Mouse (Mus musculus) lung, adult 18-20 months (tissue): ENCODE measurements around the gene Gramd1a.

Experiments
- DNase-seq, 2 experiments: peaks; one replicate each; pipeline ENCODE4 v3.0.0; 2022; ENCODE audit warnings: mixed read lengths in 2 of 2

Gramd1a gene

DNA sequence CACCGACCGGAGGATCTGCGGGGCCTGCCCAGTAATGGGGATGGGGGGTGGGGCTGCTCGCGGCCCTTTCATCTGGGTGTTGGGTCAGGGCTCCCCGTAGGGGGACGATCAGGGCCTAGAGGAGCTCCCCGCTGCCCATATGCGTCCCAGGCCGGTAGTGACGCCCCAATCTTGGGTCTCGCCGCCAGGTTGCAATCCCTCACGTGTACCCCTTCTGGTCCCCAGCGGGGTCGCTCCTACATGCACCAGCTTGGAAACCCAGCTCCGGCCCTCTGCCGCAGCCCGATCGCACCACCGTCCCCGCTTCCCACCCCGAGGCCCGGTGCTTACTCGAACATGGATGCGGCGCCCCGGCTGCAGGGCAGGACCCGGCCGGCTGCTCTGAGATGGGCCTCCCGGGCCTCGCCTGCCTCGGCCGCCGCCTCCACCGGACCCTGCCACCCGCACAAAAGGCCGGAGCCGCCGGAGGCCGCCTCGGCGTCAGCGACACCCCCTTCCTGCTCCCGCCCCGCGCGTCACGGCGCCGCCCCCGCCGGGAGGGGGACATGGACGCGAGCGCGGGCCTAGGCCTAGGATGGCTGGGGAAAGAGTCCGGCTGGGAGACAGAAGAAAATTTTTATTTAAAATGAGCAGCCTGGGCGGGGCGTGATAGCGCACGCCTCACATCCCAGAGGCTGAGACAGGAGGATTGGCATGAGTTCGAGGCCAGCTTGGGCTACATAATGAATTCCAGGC, 5.0 kb downstream of the Gramd1a start:
- peak; percentile 92 to 93 for DNase-seq

DNA sequence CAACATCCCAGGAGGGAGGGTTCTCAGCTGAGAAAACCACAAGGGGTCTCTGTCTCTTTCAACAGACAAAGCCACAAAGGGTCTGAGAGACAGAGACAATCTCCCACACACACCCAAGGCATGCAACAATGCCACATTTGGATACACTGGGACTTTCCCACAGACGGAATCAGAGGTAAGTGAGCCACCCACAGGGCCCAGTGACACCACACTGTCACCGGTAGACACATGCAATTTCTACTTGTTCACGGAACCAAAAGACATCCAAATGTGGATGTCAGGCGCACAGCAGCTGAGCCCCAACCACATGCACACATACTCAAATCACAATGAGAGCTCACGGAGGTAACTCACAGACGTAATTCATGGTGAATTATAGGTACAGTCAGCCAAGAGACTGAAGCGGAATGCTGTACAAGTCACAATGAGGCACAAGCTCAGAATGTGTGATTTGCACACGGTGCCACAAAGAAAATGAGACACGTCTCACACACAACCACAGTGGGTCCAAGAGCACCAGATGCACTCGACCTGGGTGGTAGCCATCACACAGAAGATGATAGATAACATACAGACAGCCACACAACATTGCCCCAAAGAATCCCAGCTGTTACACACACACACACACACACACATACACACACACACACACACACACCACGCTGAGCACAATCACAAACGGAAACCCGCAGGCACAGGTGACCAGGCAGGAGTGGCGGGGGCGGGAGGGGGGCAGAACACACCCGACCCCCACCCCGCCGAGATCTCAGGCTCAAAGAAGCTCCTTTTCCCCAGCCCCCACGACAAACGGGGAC, 5.7 kb downstream of the Gramd1a start:
- DNase-seq = no peak

DNA sequence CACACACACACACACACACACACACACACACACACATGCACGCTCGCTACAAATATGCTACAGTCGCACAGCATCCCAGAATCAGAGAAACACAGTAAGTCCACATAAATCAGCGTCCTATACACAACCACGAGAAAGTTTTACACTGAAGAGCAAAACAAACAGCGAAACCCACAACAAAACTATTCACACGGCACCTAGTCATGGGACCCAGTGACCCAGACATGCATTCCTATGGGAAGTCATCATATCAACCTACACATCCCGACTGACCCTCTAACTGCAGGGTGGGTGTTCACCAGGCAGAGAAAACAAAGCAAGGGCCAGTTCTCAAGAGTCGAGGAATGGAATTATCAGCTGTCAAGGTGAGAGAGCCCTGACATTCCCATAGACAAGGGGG, 6.4 kb downstream of the Gramd1a start:
- DNase-seq = no peak

DNA sequence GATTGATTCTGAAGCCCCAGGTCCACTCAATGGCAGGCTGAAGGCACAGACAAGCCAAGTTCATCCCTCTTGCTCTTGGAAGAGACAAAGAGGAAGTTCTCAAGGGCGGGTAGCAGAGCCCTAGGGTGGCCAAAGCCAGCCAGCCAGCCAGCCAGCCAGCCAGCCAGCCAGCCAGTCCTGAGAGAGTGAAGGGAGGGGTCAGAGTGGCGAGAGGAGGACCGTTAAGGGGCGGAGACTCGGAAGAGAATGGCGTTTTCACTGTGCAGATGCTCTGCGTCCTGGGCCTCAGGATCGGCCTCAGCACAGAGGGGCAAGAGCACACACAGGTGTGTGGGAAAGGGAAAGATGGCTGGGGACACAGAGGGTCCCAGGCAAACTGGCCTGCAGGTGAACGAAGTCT, 6.9 kb downstream of the Gramd1a start:
- DNase-seq = peak; percentile 79

DNA sequence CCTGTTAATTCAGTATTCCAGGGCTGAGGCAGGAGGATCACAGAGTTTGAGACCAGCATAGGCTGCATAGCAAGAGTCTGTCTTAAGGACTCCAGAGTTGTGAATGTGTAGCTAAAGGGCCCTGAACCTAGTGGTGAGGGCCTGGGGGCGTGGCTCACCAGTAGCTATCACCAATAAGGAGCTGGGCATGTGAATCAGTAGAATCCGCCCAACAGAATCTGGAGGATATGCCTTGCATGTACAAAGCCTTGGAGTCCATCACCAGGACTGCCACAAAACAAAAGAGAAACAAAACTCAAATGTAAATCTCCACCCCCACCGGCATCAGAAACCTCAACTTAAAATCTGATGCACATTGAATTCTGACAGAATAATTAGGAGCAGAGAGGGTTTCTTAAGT, 7.6 kb downstream of the Gramd1a start:
- no peak for DNase-seq

DNA sequence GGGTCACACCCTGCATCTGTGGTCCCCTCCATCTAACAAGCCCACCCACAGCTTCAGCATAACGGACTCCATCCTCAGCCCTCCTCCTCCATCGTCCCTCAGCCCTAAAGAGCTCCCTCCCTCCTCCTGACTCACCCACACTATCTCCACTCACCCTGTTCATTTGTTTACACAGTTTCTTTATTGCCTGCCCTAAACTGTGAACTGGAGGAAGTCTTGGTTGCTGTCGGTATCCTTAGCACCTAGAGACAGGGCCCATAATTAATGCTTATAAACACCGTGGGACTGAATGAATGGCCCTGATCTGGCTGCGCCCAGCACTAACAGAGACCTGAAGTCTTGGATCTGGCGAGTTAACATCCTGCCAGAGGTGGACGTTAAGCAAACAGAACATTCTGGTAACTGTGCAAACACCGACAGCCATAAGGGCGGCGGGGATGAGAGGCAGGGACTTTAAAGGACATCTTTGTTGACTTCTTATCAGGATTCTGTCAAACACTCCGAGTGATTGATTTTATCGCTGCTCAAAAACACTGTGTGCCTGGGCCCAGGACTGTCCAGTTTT, 10.0 kb downstream of the Gramd1a start:
- peak; percentile 61 to 79 for DNase-seq

DNA sequence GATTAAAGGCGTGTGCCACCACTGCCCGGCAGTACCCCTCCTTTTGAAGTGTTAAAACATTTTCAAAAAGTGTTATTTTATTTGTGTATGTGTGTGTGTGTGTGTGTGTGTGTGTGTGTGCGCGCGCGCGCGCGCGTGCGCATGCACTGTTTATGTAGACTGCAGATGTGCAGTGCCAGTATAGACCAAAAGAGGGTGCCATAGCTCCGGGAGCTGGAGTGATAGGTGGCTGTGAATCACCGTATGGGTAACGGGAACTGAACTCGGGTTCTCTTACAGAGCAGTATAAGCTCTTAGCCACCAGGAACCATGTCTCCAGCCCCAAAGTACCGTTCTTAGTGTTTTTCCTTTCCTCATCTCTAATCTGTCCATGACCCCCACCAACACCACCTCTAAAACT, 10.8 kb downstream of the Gramd1a start:
- no peak for DNase-seq

DNA sequence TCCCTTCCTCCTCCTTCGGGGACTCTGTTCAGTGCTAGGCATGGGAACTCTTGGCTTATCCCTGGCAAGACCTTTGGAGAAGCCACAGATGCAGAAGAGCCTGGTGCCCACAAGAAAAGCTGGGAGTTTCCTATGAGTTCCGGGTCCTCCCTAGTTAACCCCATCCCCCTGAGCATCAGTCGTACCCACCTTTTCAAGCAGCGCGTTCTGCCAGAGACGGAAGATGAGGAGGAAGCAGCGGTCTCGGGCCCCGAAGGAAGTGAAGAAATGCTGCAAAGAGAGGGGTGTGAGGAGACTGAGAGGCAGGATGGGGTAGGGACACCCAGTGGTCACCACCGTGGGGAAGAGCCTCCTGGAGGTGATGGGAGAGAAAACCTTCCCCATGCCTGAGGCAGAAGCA, 14.8 kb downstream of the Gramd1a start:
- no peak for DNase-seq

DNA sequence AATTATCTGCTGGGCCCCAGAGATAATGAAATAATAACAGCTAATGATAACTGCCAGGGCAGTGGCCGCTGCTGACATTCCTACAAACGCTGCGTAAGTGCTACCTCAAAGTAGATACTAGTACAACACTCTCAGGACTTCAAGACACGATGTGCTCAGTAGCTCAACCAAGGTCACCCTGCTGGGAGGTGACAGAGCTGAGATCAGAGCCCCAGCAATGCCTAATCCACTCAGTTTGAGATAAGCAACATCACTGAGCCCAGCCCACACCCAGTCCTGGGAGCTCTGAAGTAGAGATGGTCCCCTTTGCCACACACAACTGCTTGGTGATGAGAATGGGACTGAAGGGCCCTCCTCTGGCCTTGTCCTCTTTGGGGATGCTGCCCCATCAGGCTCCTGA, 15.4 kb downstream of the Gramd1a start:
- DNase-seq = no peak

DNA sequence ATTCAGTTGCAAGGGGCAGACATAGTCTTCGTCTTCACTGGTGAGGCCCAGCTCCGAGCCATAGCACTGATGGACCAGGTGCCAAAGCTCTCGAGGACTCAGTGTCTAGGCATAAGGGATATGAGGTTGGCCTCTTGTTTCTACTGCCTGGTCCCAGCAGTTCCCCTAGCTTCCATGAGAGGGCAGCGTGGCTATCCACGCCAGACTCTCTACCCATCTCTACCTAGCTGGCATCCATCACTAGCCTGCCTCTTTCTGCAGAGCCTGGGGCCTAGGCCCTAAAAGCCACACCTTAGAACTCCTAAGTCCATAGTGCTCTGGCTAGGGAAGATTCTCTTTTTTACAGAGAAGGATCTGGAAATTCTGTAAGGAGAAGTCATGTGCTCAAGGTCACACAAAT, 15.9 kb downstream of the Gramd1a start:
- peak; percentile 59 to 65 for DNase-seq

DNA sequence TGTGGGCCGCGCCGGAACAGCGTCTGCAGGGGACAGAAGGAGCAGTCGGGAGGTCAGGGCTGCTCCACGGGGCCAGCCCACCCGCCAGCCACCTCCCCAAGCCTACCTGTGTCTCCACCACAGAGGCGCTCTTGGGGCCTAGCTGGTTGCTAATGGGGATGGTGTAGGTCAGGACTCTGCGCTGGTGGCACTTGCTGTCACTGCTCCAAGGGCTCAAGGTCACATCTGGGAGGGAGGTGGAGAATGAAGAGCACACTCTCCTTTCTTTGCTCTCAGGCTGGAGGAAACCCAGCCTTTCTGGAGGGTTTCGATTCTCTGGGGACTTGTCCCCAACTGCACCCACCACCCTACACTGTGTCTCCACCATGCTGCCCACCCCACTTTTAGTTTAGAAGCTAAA, 20.0 kb downstream of the Gramd1a start:
- no peak for DNase-seq

DNA sequence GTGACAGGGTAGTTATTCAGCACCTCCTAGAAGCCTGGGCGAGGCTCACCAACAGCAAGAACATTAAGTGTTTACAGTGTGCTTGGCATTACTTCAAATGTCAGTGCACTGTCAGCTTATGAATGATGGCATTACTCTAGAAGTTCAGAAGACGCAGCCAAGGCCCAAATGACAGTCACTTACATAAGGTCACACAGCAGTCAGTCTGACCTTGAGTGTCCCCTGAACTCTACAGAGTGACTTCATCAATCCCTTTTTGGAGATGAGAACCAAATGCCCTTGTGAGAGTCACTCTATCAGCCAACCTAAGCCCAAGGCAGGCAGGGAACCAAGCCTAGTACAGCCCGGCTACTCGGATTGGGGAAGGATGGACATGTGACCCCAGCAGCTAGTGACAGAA, 23.8 kb downstream of the Gramd1a start:
- no peak for DNase-seq

DNA sequence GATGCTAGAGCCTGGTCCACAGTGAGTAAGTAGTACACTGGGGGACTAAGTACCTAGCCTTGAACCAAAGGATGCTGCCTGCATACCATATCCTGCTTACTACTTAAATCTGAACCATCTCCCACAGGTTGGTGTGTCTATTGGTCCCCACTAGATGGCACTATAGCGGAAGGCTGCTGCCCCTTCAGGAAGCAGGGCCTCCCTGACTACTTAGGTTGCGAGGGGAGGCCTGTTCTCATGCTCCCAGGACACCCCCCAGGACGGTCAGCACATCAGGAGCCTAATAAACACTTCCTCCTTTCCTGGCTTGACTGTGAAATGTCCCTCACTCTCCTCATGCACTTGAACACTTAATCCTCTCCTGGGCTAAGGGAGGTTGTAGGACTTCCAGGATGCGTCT, 24.9 kb downstream of the Gramd1a start:
- DNase-seq = peak; percentile 32 to 55

DNA sequence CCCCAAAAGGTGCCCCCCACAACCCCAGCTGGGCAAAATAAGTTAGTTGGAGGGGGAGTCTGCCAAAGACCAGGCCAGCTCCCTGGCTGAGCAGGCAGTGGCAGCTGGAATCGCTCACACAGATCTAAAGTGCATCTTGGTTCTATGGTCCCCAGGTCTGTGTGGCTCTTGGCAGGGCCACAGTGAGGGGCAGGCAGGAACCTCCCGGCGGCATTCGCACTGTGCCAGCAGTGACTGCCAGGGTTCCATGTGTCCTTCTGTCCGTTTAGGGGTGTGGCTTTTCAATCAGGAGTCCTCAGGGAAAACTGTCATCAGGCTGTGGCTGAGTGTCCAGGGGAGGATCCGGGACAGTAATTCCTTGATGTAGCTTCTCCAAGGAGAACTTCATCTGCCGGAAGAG, 25.5 kb downstream of the Gramd1a start:
- no peak for DNase-seq

DNA sequence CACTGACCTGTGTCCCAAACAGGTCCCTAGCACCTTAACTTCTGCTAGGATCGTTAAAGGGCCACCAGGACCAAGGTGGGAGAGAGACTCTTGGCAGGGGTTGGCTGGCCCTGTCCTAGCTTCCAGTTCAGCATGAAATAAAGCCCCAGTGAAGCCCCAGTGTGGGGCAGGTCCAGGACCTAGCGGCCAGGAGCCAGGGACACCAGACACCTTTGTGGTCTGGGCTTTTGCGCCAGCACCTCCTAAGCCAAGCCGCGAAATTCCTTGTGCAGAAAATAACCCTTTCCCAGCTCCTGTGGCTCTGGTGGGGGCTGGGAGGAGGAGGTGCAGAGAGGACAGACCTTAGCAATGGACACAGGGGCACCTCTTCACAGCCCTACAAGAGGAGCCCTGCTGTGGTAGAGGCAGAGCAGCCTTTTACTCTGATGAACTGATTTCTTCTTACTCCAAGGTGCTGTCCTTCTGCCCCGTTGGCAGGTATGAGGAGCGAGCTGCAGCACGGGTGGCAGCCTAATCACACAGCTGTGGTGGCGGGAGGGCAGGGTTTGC, 27.5 kb downstream of the Gramd1a start:
- DNase-seq = no peak

DNA sequence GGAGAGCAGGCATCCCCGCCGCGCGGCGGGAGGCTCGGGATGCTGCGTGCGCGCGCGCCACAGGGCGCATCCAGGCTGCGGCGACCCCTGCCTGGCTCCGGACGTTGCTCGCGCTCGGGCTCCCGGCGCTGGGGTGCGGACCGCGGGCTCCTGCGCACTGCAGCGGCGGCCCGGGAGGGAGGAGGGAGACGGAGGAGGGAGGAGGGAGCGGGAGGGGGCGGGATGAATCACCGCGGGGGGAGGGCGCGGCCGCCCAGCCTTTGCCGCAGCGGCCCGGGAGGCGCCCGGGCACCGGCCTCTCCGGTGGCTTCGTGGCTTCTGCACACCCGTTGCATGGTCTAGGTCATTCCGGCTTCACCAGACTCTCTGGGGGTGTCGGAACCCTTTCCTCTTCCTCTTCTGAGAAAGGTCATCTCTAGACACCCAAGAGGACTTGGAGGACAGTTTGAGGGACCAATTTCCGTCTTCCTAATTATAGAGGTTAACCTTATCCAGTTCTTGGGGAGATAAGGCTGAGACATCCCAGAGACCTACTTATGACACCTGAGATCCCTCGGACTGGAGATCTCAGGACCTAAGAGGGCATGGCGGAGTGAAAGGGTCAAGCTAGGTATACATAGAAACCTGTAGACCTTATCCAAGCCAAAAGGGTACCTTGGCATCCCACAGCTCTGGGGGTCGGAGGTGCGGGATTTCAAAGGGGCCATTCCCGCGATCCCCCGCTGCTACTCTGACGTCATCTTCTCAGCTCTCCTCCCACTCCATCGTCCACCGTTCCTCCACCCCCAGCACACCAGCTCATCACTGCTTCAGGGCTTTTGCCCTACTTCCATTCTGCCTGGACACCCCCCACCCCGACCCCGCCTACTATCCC, 28.6 kb downstream of the Gramd1a start, which contains the start of gene Scn1b:
Gene Scn1b, minus strand, starts transcription at position 153 of the 874 bp plus-strand sequence.
- peak; percentile 56 to 58 for DNase-seq

DNA sequence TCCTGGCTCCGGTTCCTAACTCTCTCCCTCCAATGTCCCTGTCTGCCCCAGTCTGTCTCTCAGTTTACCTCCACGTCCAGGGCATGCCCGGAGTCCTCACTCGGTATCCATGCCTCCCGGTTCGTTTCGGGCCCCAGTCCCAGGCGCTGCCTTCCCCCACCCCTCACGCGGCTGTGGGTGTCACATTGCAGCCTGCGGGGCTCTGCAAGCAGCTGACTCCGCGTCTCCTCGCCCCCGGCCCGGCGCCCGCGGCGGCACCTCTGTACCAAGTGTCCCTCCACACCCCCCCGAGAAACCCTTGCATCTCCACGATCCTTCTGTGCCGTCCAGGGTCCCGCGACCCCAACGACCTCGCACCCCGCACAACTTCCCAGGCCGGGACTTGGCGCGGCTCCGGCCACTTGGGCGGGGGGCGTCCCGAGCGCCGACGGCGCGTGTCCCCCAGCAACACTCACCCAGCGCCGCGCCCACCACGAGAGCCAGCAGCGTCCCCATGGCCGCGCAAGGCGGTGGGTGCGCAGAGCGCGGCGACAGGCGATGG, 29.4 kb downstream of the Gramd1a start:
- peak in 1 of 2 experiments; percentile 30 for DNase-seq

DNA sequence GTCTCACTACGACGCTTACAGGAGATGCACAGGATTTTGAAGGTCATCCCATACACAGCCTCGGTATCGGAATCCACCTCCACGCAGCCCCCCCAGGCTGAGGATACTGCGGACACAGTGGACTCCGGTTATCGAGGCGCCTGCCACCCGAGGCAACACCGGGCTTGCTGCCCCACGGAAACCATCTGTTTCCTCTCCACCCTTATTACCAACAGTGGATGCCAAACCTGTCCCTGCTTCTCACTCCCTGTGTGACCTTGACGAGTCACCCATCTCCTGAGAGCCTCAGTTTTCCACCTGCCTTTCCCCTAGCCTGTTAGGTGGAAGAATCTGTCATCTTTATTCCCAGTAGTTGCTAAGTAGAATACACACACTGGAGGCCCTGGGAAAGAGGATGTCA, 30.6 kb downstream of the Gramd1a start:
- DNase-seq = no peak

DNA sequence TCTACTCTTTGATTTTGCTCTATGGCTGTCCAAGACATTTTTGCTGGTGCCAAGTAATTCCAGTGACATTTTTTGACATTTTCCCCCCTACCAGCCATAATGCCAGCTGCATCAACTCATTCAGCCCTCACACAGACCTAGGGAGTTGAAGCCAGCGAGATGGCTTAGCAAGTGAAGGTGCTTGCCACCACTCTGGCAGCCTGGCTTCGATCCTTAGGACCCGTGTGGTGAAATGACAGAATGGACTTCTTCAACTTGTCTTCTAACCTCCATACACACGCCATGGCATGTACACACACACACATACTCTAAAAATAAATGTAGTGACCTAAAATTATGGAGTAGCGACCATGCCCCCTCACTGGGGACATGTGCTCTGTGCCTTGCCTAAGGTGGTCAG, 31.3 kb downstream of the Gramd1a start:
- DNase-seq = no peak

DNA sequence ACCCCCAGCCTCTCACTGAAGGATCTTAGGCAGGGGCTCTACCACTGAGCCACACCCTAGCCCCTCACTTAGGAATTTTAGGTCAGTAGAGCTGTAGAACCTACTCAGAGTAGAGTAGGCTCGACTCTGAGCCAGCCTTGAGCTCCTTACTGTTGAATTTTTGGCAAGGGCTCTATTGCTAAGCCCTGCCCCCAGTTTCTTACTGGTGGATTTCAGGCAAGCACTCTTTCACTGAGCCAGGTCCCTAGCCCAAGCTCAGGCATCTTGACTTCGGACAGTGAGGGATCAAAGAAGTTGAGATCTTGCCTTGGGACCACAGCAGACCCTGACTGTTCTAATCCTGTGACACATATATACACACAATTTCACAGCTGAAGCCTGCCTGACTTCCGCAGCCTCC, 32.0 kb downstream of the Gramd1a start:
- DNase-seq = no peak

DNA sequence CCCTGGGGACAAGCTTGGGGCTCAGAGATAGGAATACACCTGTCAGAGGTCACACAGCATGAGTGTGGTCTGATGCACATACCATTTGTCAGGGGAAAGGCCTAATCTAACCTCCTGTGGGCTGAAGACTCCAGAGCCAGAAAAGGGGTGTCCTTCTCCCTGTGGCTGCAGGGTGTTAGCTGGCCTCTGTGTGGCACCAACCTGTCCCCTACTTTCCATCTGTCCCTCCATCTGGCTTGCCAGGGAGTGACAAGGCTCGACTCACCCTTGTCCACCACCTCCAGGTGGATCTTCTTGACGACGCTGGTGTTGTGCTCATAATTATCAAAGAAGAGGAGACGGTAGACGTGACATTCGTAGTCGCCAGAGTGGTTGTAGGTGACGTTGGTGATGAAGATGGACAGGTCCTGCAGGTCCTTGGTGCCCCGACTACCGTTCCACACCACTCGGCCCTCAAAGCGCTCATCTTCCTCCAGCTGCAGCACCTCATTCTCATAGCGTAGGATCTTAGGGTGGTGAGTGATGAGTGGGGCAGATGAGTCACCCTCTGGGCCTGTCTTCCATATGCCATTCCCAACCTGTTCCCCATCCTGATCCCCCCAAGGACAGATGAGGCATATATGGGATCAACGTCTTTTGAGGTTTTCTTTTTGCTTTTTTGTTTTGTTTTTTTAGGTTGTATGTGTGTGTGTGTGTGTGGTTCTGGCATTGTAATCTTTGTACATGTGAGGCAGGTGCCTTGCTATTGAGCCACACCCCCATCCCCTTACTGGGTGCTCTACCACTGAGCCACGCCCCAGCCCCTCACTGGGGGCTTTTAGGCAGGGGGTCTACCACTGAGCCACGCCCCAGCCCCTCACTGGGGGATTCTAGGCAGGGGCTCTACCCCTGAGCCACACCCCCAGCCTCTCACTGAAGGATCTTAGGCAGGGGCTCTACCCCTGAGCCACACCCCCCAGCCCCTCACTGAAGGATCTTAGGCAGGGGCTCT, 32.8 kb downstream of the Gramd1a start:
- no peak for DNase-seq
